Mouse (Mus musculus): Measurements from ENCODE around the gene Lactbl1.

Gene Lactbl1

DNA sequence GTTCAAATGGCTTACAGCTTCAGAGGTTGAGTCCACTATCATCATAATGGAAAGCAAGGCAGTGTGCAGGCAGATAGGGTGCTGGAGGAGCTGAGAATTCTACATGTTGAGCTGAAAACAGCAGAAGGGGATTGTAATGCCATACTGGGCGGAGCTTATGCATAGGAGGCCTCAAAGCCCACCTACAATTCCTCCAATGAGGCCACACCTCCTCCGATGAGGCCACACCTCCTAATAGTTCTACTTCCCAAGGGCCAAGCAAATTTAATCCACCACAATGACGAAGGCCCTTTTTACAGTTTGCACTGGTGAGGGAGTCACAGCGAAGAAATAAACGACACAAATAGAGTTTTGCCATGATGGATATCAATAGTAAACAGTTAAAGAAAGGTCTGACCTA, 14.1 kb downstream of the Lactbl1 start:
- DNase-seq (ENCODE audit: low read depth, low spot score), result no peak

GRCm38 (mm10) chr4:136636983-136637562, 14.7 kb downstream of the Lactbl1 start:
- no peak for DNase-seq (ENCODE audit: low read depth, low spot score)

DNA sequence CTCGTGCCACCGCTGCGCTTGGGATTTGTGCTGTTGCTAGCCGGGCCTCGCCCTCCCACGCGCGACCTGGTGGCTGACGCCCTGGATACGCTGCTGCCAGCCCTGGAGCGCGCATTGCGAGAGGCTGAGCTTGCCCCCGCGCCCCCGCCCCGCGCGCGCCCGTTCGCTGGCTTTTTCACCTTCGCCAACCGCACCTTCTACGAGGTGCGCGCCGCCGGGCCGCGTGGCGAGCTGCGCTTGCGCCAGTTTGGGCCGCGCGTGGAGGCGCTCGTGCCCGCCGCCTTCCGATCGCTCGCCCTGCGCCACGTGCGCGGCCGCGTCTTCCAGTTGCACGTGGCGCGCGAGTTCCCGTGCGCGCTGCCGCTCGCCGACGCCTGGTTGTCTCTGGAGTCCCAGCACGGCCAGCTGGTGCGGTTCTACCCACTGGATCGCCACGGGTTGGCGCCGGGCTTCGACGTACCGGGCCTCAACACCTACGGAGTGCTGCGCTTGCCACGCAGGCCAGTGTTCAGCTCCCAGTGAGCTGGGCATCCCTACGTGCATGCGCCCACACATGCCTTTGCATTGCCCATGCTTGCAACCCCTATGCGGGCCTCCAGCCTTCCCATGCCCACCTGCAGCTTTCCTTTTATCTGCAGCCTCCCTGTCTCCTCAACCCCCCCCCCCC, 15.3 kb downstream of the Lactbl1 start:
- DNase-seq (ENCODE audit: low read depth, low spot score), result no peak

DNA sequence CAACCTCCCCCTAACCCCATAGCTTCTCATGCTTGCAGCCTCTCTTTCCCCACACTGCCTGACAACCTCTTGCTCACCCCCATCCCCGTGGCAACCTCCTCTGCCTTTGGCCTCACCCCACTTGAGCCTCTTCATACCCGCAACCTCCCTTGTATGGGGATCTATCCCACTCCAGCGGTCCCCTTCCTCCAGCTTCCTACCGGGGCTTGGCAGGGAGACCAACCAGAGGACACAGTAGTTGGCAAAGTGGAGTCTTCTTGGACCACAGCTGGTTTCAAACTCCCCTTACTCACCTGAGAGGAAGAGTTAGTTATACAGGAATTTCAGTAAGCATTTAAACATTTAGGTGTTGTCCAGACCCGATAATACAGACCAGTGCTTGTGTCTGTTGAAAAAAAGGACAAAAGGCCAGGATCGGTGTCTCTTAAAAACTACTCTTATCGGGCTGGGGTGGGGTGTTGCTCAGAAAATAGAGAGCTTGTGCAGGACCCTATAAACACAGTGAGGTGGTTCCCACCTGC, 15.9 kb downstream of the Lactbl1 start:
- no peak for DNase-seq (ENCODE audit: low read depth, low spot score)

DNA sequence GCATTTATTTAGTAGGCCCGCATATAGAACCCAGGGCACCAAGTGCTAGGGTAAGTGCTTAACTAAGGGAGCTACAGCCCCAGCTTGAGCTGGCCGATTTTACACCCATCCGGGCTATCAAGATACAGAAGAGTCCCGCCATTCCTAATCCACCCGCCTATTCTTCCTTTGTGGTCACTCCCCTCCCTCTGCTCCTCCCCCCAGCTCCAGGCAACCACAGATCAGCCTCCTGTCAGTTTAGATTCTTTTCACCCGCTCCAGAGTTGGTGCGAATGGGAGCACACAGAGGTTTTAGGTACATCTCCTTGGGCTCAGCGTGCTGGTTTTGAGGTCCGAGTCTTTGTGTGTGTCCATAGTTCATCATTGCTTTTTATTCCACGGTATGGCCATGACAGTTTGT, 16.5 kb downstream of the Lactbl1 start:
- no peak for DNase-seq (ENCODE audit: low read depth, low spot score)

DNA sequence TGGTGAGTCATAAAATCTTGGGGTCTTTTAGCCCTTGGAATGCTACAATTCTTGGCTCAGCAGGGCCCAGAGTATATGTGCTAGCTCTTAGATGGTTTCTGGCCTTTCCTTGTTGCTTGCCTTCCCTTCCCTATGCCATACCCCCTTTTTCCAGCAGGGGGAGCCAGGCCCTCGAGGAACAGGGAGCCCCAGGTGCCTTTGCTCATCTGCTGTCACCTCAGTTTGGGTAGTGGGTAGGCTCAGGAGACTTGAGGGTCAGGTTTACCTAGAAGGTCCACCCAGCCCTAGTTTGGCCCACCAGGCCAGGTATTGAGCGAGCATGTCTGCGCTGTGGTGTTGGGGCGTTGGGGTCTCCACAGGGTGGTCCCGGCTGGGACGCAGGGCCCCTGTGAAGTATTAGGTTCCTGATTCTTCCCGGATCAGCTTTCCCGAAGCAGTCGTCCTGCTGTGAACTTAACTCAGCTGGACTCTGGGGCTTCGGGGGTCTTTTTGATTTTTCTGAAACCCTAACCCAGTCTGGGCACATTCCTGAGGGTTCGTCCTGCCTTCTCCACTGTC, 26.6 kb downstream of the Lactbl1 start:
- peak; percentile 31 for DNase-seq (ENCODE audit: low read depth, low spot score)

- DNase-seq (ENCODE audit: low read depth, low spot score), result no peak
These were observed 27.2 kb downstream of the Lactbl1 start for GRCm38 (mm10) chr4:136649480-136650196.

- DNase-seq (ENCODE audit: low read depth, low spot score), result no peak
These were observed 27.8 kb downstream of the Lactbl1 start for GRCm38 (mm10) chr4:136650261-136650660.

DNA sequence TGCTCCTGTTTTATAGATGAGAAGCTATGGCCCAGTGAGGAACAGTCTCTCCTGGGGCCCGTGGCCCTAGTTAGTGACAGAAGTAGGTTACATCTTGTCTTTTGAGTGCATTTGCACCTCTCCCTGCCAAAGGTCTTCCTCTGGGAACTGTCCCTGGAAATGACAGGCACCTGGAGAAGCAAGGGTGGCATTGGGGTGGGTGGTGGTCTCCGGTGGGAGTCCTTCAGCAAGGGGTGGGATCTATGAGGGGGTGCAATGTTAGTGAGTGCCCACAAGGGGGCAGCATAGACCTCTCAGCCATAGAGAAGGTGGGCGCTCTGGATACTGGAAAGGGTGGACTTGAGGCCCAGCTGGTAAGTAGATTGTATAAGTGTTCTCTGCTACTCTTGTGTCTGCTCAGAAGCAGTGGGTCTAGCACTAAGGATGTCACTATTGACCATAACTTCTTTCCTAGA, 29.0 kb downstream of the Lactbl1 start:
- peak; percentile 16 for DNase-seq (ENCODE audit: low read depth, low spot score)

- no peak for DNase-seq (ENCODE audit: low read depth, low spot score)
These were observed 29.6 kb downstream of the Lactbl1 start for GRCm38 (mm10) chr4:136651882-136652527.

GRCm38 (mm10) chr4:136652528-136652910, 30.1 kb downstream of the Lactbl1 start:
- DNase-seq (ENCODE audit: low read depth, low spot score), result no peak

GRCm38 (mm10) chr4:136653019-136653418, 30.6 kb downstream of the Lactbl1 start:
- DNase-seq (ENCODE audit: low read depth, low spot score), result no peak

DNA sequence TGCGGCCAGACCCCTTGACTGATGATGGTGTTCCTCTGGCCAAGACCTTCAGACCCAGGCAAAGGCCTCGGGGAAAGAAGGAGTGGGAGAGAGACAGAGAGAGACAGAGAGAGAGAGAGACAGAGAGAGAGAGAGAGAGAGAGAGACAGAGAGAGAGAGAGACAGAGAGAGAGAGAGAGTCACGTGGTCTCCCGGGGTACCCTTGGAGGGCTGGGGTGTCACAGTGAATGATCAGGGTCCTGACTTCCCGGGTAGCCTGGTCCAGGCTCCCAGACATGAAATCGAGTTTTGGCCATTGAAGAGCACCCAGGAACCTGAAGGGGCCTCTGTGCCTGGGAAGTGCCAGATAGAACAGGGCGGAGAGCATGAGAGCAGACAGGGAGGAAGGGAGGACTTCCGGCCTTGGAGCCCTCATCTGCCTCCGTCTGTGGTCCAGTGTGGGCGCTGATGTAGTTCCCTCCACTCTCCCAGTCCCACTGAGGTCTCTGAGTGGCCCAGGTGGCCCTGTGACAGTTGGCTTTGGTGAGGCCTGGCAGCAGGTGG, 31.3 kb downstream of the Lactbl1 start:
- no peak for DNase-seq (ENCODE audit: low read depth, low spot score)

- no peak for DNase-seq (ENCODE audit: low read depth, low spot score)
These were observed 35.5 kb downstream of the Lactbl1 start for GRCm38 (mm10) chr4:136657914-136658313.

DNA sequence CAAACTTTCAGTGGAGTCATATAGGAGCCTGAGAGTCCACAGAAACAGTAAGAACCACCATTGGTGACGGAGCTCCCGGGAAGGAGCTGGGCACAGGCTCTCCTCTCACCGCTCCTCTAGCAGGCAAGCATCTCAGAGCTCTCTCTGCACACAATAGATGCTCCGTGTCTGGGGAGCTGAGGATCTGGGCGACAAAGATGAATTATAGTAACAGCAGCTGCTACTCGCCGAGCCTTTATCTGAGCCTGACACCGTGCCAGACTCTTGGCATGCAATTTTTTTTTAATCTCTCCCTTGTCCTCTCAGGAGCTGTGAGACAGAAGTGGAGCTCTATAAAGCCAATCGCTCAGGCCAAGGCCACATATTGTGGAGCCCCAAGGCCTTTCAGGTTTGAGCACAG, 42.6 kb downstream of the Lactbl1 start:
- no peak for DNase-seq (ENCODE audit: low read depth, low spot score)

- no peak for DNase-seq (ENCODE audit: low read depth, low spot score)
These were observed 43.6 kb downstream of the Lactbl1 start for GRCm38 (mm10) chr4:136666002-136666401.

- no peak for DNase-seq (ENCODE audit: low read depth, low spot score)
These were observed 45.3 kb downstream of the Lactbl1 start for GRCm38 (mm10) chr4:136667757-136668156.

GRCm38 (mm10) chr4:136672335-136673090, 50.1 kb downstream of the Lactbl1 start:
- DNase-seq (ENCODE audit: low read depth, low spot score), result no peak

GRCm38 (mm10) chr4:136675439-136675838, 53.0 kb downstream of the Lactbl1 start:
- no peak for DNase-seq (ENCODE audit: low read depth, low spot score)

GRCm38 (mm10) chr4:136678480-136678879, 56.1 kb downstream of the Lactbl1 start:
- DNase-seq (ENCODE audit: low read depth, low spot score), result peak; percentile 61

DNA sequence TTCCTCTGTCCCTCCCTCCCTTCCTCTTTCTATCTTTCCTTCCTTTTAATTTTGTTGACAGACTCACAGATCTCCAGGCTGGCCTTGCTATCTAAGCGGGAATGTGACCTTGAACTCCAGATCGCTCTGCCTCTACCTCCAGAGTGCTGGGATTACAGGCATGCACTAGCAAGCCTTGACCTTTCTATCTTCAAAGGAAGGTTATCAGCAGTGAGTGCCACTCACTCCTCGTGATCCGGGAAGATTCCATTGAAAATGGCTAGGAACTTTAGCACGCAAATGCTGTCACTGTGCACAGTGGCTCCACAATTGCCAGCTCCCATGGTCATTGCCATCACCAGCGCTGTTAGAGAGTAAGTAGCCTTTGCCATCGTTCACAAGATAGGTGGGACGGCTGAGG, 56.8 kb downstream of the Lactbl1 start:
- no peak for DNase-seq (ENCODE audit: low read depth, low spot score)
